Mouse (Mus musculus): ENCODE results near the gene Dcdc2a. TPM values are rescaled to one million over a fixed set of nuclear protein-coding genes. Genes with fewer than 3 reads are reported as not detected.

The Dcdc2a gene
- polyA plus RNA-seq, 1 experiment from 2014 or later = 0.48 TPM

- no peak for DNase-seq (ENCODE audit: low spot score)
- Histone ChIP-seq H3K4me2 (no peak overlapping the region), H3K4me1 (replicated peaks; ENCODE audit: control insufficient read depth, insufficient read depth, low read length) (no peaks in the 10 kb centered on the region), H3K27me3 (replicated peaks; ENCODE audit: control insufficient read depth, insufficient read depth, low read length) (no peaks in the 10 kb centered on the region), H3K9ac (ENCODE audit: low read depth, low read length) (no peak overlapping the region), H3K4me3 (ENCODE audit: low read depth, low read length) (no peak overlapping the region), H3K9me3 (ENCODE audit: control insufficient read depth, low read length) (no peaks in the 10 kb centered on the region), H3K27ac (ENCODE audit: low read depth, low read length) (no peak overlapping the region), H3K36me3 (ENCODE audit: control insufficient read depth, insufficient read depth, low read length) (no peaks in the 10 kb centered on the region)
- 80% methylated on average over 6 of the region's 6 CpGs for WGBS
- no peak for ATAC-seq (replicated peaks; ENCODE audit: low FRiP score)
These were observed 72.0 kb downstream of the Dcdc2a start for GRCm38 (mm10) chr13:25127806-25128205.

GRCm38 (mm10) chr13:25128766-25129165 is 73.0 kb downstream of the Dcdc2a start:
- no peak overlapping the region for H3K9ac ChIP-seq (ENCODE audit: low read depth, low read length)
- H3K27ac ChIP-seq (ENCODE audit: low read depth, low read length) = no peak overlapping the region
- no peak overlapping the region for H3K4me2 ChIP-seq
- 73% methylated on average over 9 of the region's 9 CpGs for WGBS
- H3K27me3 ChIP-seq (replicated peaks; ENCODE audit: control insufficient read depth, insufficient read depth, low read length) = no peaks in the 10 kb centered on the region
- ATAC-seq (replicated peaks; ENCODE audit: low FRiP score) (no peak), DNase-seq (ENCODE audit: low spot score) (no peak)
- H3K4me1 ChIP-seq (replicated peaks; ENCODE audit: control insufficient read depth, insufficient read depth, low read length) = no peaks in the 10 kb centered on the region
- no peak overlapping the region for H3K4me3 ChIP-seq (ENCODE audit: low read depth, low read length)
- H3K9me3 ChIP-seq (ENCODE audit: control insufficient read depth, low read length) = no peaks in the 10 kb centered on the region
- H3K36me3 ChIP-seq (ENCODE audit: control insufficient read depth, insufficient read depth, low read length) = no peaks in the 10 kb centered on the region

DNA sequence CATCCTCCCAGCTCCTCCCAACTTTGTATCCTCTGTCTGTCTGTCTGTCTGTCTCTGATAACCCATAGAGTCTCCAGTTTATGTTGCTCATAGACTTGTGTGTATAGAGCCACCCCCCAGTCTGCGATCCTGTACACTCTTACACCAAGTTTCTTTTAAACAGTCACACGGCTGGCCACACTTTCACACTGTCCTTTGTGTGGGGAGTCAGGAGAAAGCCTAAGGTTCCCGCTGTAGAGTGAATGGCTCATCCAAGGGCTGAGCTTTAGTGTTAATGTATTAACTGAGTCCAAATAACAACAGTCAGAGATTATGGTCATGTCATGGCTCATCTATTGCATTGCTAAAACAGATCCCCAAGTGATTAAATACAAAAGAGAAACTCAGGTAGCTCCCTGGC is 87.3 kb downstream of the Dcdc2a start:
- no peaks in the 10 kb centered on the region for H3K36me3 ChIP-seq (ENCODE audit: control insufficient read depth, insufficient read depth, low read length)
- no peak for ATAC-seq (replicated peaks; ENCODE audit: low FRiP score)
- WGBS = 83% methylated on average over 3 of the region's 3 CpGs

DNA sequence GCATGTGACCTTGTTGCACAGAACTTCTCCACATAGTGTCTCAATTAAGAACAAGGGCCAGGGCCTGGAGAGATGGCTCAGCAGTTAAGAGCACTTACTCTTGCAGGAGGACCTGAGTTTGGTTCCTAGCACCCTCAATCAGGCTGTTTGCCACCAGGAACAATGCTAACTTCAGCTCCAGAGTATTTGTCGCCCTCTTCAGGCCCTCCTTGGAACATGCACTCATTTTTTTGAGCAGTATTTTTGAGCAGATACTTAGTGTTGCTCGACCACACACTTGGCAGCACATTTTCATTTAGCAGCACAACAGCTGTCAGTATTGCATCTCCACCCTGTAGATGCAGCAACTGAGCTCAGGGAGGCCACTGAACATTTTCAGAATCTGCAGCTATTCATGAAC is 88.3 kb downstream of the Dcdc2a start:
- Histone ChIP-seq H3K9ac (ENCODE audit: low read depth, low read length) (no peak overlapping the region), H3K36me3 (ENCODE audit: control insufficient read depth, insufficient read depth, low read length) (no peaks in the 10 kb centered on the region), H3K27ac (ENCODE audit: low read depth, low read length) (no peak overlapping the region), H3K4me1 (replicated peaks; ENCODE audit: control insufficient read depth, insufficient read depth, low read length) (no peaks in the 10 kb centered on the region), H3K27me3 (replicated peaks; ENCODE audit: control insufficient read depth, insufficient read depth, low read length) (no peaks in the 10 kb centered on the region), H3K9me3 (ENCODE audit: control insufficient read depth, low read length) (no peaks in the 10 kb centered on the region; the same call in 1 of the 2 replicates), H3K4me3 (ENCODE audit: low read depth, low read length) (no peak overlapping the region), H3K4me2 (no peak overlapping the region)
- ATAC-seq (replicated peaks; ENCODE audit: low FRiP score) (no peak), DNase-seq (ENCODE audit: low spot score) (no peak)
- WGBS = 58% methylated on average over 2 of the region's 2 CpGs

More for the DNA sequence above, 87.3 kb downstream of the Dcdc2a start:
- Histone ChIP-seq H3K27ac (ENCODE audit: low read depth, low read length) (no peak overlapping the region), H3K4me2 (no peak overlapping the region), H3K4me3 (ENCODE audit: low read depth, low read length) (no peak overlapping the region), H3K27me3 (replicated peaks; ENCODE audit: control insufficient read depth, insufficient read depth, low read length) (no peaks in the 10 kb centered on the region), H3K9ac (ENCODE audit: low read depth, low read length) (no peak overlapping the region), H3K9me3 (ENCODE audit: control insufficient read depth, low read length) (no peaks in the 10 kb centered on the region; the same call in 1 of the 2 replicates), H3K4me1 (replicated peaks; ENCODE audit: control insufficient read depth, insufficient read depth, low read length) (no peaks in the 10 kb centered on the region)
- DNase-seq (ENCODE audit: low spot score) = no peak

GRCm38 (mm10) chr13:25146232-25146631 is 90.4 kb downstream of the Dcdc2a start:
- Histone ChIP-seq H3K9ac (ENCODE audit: low read depth, low read length) (no peak overlapping the region), H3K27me3 (replicated peaks; ENCODE audit: control insufficient read depth, insufficient read depth, low read length) (no peaks in the 10 kb centered on the region), H3K4me2 (no peak overlapping the region), H3K36me3 (ENCODE audit: control insufficient read depth, insufficient read depth, low read length) (no peaks in the 10 kb centered on the region), H3K4me1 (replicated peaks; ENCODE audit: control insufficient read depth, insufficient read depth, low read length) (no peaks in the 10 kb centered on the region), H3K4me3 (ENCODE audit: low read depth, low read length) (no peak overlapping the region), H3K9me3 (ENCODE audit: control insufficient read depth, low read length) (no peaks in the 10 kb centered on the region; the same call in 1 of the 2 replicates), H3K27ac (ENCODE audit: low read depth, low read length) (no peak overlapping the region)
- DNase-seq (ENCODE audit: low spot score) (no peak), ATAC-seq (replicated peaks; ENCODE audit: low FRiP score) (no peak)
- WGBS = 67% methylated on average over 2 of the region's 2 CpGs

DNA sequence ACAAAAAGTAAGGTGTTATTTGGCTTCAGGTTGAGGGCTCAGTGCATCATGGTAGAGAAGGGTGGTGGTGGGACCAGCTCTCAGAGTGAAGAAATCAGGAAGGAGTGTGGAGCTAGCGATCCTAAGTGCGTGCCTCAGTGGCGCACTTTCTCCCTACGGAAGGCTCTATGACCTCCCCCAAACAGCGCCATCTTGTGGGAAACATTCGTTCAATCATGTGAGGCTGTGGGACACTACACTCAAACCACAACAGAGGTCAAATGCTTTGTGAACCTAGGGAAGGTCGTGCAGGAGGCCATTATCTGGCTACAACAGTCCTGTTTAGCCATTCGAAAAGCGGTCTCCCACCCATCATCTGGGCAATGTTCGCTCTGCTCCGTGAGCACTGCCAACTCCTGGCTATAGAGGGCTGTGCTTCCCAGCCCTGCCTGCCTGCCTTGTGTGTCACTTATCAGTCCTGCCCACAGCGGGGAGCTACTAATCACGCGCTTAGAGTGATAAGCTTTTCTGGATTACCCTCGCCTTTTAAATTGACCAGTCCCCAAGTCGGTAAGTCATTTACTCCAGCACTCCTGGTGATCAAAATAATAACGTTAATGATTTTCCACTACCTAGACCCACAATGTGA is 94.5 kb downstream of the Dcdc2a start:
- no peak overlapping the region for H3K9ac ChIP-seq (ENCODE audit: low read depth, low read length)
- H3K4me3 ChIP-seq (ENCODE audit: low read depth, low read length) = no peak overlapping the region
- no peaks in the 10 kb centered on the region for H3K27me3 ChIP-seq (replicated peaks; ENCODE audit: control insufficient read depth, insufficient read depth, low read length)
- H3K36me3 ChIP-seq (ENCODE audit: control insufficient read depth, insufficient read depth, low read length) = no peaks in the 10 kb centered on the region
- H3K4me1 ChIP-seq (replicated peaks; ENCODE audit: control insufficient read depth, insufficient read depth, low read length) = no peaks in the 10 kb centered on the region
- ATAC-seq (replicated peaks; ENCODE audit: low FRiP score) = no peak
- H3K9me3 ChIP-seq (ENCODE audit: control insufficient read depth, low read length) = no peaks in the 10 kb centered on the region
- H3K27ac ChIP-seq (ENCODE audit: low read depth, low read length) = no peak overlapping the region
- no peak for DNase-seq (ENCODE audit: low spot score)
- H3K4me2 ChIP-seq = no peak overlapping the region
- 19% methylated on average over 17 of the region's 17 CpGs for WGBS

DNA sequence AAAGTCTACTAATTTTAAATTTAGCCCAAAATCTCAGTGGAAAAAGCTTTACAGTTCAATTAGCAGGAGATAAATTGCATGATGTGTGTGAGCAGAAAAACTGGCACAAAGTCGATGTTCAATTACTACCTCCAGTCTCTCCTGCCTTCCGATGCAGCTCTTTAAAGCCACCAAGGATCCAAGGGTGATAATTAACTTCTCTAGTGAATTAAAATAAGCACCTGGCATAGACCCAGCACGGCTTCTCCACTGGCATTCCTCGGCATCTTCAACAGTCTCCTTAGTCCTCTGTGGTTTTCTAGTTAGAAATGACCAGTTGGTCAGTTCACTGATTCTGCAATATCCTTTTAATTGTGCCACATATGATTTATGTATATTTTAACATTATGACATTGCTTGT is 95.1 kb downstream of the Dcdc2a start:
- Histone ChIP-seq H3K9ac (ENCODE audit: low read depth, low read length) (no peak overlapping the region), H3K36me3 (ENCODE audit: control insufficient read depth, insufficient read depth, low read length) (no peaks in the 10 kb centered on the region), H3K27me3 (replicated peaks; ENCODE audit: control insufficient read depth, insufficient read depth, low read length) (no peaks in the 10 kb centered on the region), H3K4me3 (ENCODE audit: low read depth, low read length) (no peak overlapping the region), H3K9me3 (ENCODE audit: control insufficient read depth, low read length) (no peaks in the 10 kb centered on the region), H3K4me1 (replicated peaks; ENCODE audit: control insufficient read depth, insufficient read depth, low read length) (no peaks in the 10 kb centered on the region), H3K27ac (ENCODE audit: low read depth, low read length) (no peak overlapping the region), H3K4me2 (no peak overlapping the region)
- ATAC-seq (replicated peaks; ENCODE audit: low FRiP score) = no peak
- 63% methylated on average over 4 of the region's 4 CpGs for WGBS
- no peak for DNase-seq (ENCODE audit: low spot score)

DNA sequence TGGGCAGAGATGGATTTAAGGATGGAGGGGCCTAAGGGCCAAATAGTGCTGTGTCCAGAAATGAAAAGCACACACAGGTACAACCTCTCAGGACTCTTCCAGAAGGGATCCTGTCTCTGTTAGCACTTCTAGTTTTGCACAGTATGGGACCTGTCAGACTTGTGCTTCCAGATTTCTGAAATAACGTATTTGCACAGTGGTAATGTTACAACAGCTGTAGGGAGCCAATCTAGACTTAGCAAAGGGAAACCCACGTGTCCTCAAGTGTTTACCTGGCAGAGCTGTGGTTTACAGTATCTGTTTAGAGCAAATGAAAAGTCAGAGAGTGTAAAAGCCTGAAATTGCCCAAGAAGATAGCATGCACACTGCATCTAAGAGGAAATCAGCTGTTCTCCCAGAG is 104.1 kb downstream of the Dcdc2a start:
- no peak overlapping the region for H3K9ac ChIP-seq (ENCODE audit: low read depth, low read length)
- no peaks in the 10 kb centered on the region for H3K9me3 ChIP-seq (ENCODE audit: control insufficient read depth, low read length)
- 60% methylated on average over 2 of the region's 2 CpGs for WGBS
- H3K36me3 ChIP-seq (ENCODE audit: control insufficient read depth, insufficient read depth, low read length) = no peaks in the 10 kb centered on the region
- ATAC-seq (replicated peaks; ENCODE audit: low FRiP score) (no peak), DNase-seq (ENCODE audit: low spot score) (no peak)
- no peaks in the 10 kb centered on the region for H3K4me1 ChIP-seq (replicated peaks; ENCODE audit: control insufficient read depth, insufficient read depth, low read length)
- H3K27ac ChIP-seq (ENCODE audit: low read depth, low read length) = no peak overlapping the region
- no peaks in the 10 kb centered on the region for H3K27me3 ChIP-seq (replicated peaks; ENCODE audit: control insufficient read depth, insufficient read depth, low read length)
- H3K4me3 ChIP-seq (ENCODE audit: low read depth, low read length) = no peak overlapping the region
- H3K4me2 ChIP-seq = no peak overlapping the region

DNA sequence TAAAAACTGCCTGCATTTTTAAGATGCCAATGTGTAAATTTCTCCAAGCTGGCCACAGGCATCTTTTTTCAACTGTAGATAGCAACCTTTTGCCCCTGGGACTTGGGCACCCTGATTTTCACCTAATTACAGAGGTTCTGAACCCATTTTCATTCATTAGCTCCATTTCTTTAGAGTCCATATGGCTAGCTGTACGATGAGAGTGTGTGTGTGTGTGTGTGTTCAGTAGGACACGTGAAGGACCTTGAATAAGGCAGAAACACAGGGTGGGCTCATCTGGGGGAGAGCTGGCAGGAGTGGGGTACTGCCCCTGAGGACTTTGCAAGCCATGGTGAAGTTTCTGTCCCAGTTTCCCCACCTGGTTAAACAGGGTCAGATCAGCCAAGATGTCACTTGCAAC is 105.0 kb downstream of the Dcdc2a start:
- Histone ChIP-seq H3K27me3 (replicated peaks; ENCODE audit: control insufficient read depth, insufficient read depth, low read length) (no peaks in the 10 kb centered on the region), H3K9me3 (ENCODE audit: control insufficient read depth, low read length) (no peaks in the 10 kb centered on the region), H3K4me1 (replicated peaks; ENCODE audit: control insufficient read depth, insufficient read depth, low read length) (no peaks in the 10 kb centered on the region), H3K27ac (ENCODE audit: low read depth, low read length) (no peak overlapping the region), H3K9ac (ENCODE audit: low read depth, low read length) (no peak overlapping the region), H3K36me3 (ENCODE audit: control insufficient read depth, insufficient read depth, low read length) (no peaks in the 10 kb centered on the region), H3K4me2 (no peak overlapping the region), H3K4me3 (ENCODE audit: low read depth, low read length) (no peak overlapping the region)
- no peak for DNase-seq (ENCODE audit: low spot score)
- 64% methylated on average over 2 of the region's 2 CpGs for WGBS
- ATAC-seq (replicated peaks; ENCODE audit: low FRiP score) = no peak
